Mouse (Mus musculus): ENCODE measurements around the gene Rab10.

Rab10 gene

GRCm38 (mm10) chr12:3237799-3238198 is 72.0 kb downstream of the Rab10 start:
- no peak for DNase-seq (ENCODE audit: extremely low spot score, low read depth, low spot score)

- DNase-seq (ENCODE audit: extremely low spot score, low read depth, low spot score): no peak
These were observed 72.7 kb downstream of the Rab10 start for GRCm38 (mm10) chr12:3236831-3237681.

GRCm38 (mm10) chr12:3236163-3236641 is 73.6 kb downstream of the Rab10 start:
- no peak for DNase-seq (ENCODE audit: extremely low spot score, low read depth, low spot score)

GRCm38 (mm10) chr12:3235646-3236161 is 74.1 kb downstream of the Rab10 start:
- DNase-seq (ENCODE audit: extremely low spot score, low read depth, low spot score): peak; percentile 69

GRCm38 (mm10) chr12:3235124-3235631 is 74.6 kb downstream of the Rab10 start:
- DNase-seq (ENCODE audit: extremely low spot score, low read depth, low spot score): peak; percentile 96

GRCm38 (mm10) chr12:3234061-3234460 is 75.7 kb downstream of the Rab10 start:
- no peak for DNase-seq (ENCODE audit: extremely low spot score, low read depth, low spot score)

- DNase-seq (ENCODE audit: extremely low spot score, low read depth, low spot score): no peak
These were observed 86.4 kb downstream of the Rab10 start for GRCm38 (mm10) chr12:3223352-3223751.

- DNase-seq (ENCODE audit: extremely low spot score, low read depth, low spot score): no peak
These were observed 99.6 kb downstream of the Rab10 start for GRCm38 (mm10) chr12:3210181-3210580.

- DNase-seq (ENCODE audit: extremely low spot score, low read depth, low spot score): no peak
These were observed 100.6 kb downstream of the Rab10 start for GRCm38 (mm10) chr12:3209163-3209562.
